In genomic region chr5:121545793-121546529, GRCm38 (mm10) we compare ENCODE assay signal across 8 mouse cellular contexts. TPM values are rescaled to one million over a fixed set of nuclear protein-coding genes. Genes with fewer than 3 reads are reported as not detected.
DNase-seq lines count a peak whose midpoint lies in the region; ATAC-seq and TF ChIP-seq lines count a peak whose summit lies in the region.

Gene Mapkapk5 (minus strand): TSS chr5:121545905.

- peak within 1 kb of the TSS; percentile 100 for H3K4me3 ChIP-seq in hindbrain, embryonic 10.5 days
- peak within 1 kb of the TSS; percentile 95 for H3K4me3 ChIP-seq in lung, postnatal 0 days (ENCODE audit: low read depth, low read length)

- H3K27me3 ChIP-seq in hindbrain, embryonic 10.5 days (ENCODE audit: insufficient read depth, poor library complexity, severe bottlenecking) = no peaks in the 10 kb centered on the region
- no peaks in the 10 kb centered on the region for H3K27me3 ChIP-seq in lung, postnatal 0 days (replicated peaks; ENCODE audit: insufficient read depth, low read length)

- 2% methylated on average over 55 of the region's 55 CpGs for WGBS in hindbrain, embryonic 10.5 days
- WGBS in lung, postnatal 0 days = 2% methylated on average over 51 of the region's 55 CpGs

- ATAC-seq in frontal cortex, adult (ENCODE audit: low TSS enrichment) = peak; percentile 93
- peak; percentile 93 for ATAC-seq in lung, postnatal 0 days

- H3K4me1 ChIP-seq in hindbrain, embryonic 10.5 days (replicated peaks) = peaks cover 29% of the 10 kb centered on the region
- H3K4me1 ChIP-seq in lung, postnatal 0 days (ENCODE audit: insufficient read depth, low read depth, low read length) = peaks cover 8% of the 10 kb centered on the region; the same call in 1 of the 2 replicates

- TF ChIP-seq EP300 in lung, postnatal 0 days (IDR thresholded peaks at IDR 0.05) = no peak

- H3K4me2 ChIP-seq in lung, postnatal 0 days (replicated peaks; ENCODE audit: low read depth, low read length) = peak within 1 kb of the TSS; percentile 91

- H3K27ac ChIP-seq in hindbrain, embryonic 10.5 days = peak within 1 kb of the TSS; percentile 99
- H3K27ac ChIP-seq in lung, postnatal 0 days (ENCODE audit: low read length) = peak within 1 kb of the TSS; percentile 96

- H3K9me3 ChIP-seq in hindbrain, embryonic 10.5 days = no peaks in the 10 kb centered on the region
- H3K9me3 ChIP-seq in lung, postnatal 0 days (ENCODE audit: low read length) = no peaks in the 10 kb centered on the region

- no peaks in the 10 kb centered on the region for H3K36me3 ChIP-seq in hindbrain, embryonic 10.5 days
- no peaks in the 10 kb centered on the region for H3K36me3 ChIP-seq in lung, postnatal 0 days (ENCODE audit: insufficient read depth, low read length)

- 0 out of 2 replicates have a peak, but pooled peaks have one; percentile 7 for TF ChIP-seq CTCF in lung, postnatal 0 days (IDR thresholded peaks at IDR 0.05)

- H3K9ac ChIP-seq in lung, postnatal 0 days (replicated peaks; ENCODE audit: low read depth) = peak within 1 kb of the TSS; percentile 92

- DNase-seq in MEL-GATA-1-ER (ENCODE audit: extremely low read depth, low read depth) = peak; percentile 84
- DNase-seq in cerebellum, adult 8-10 months = peak; percentile 98
- peak; percentile 98 for DNase-seq in hindbrain, embryonic 10.5 days (ENCODE audit: low spot score)
- DNase-seq in layer of hippocampus, adult 9-11 months = peak; percentile 96
- DNase-seq in lung, postnatal 0 days (ENCODE audit: low spot score) = peak; percentile 98
- DNase-seq in ovary, postnatal 14 days (ENCODE audit: low spot score) = peak; percentile 99
- peak; percentile 98 for DNase-seq in thymus, postnatal 14 days

RNA-seq across cellular contexts. Expression of gene Mapkapk5, which starts in this region (rescaled TPM):
- 48.8 and 53.9 TPM in 2 replicates for polyA plus RNA-seq in hindbrain, embryonic 10.5 days (2016; fragmentation: Nextera tagmentation; extraction: Ambion mirVana)
- 39.1 and 42.1 TPM in 2 replicates for polyA plus RNA-seq in lung, postnatal 0 days (2015; fragmentation: Nextera tagmentation; extraction: Ambion mirVana)

Comparison
In these comparisons a context has a peak if more than half of its experiments do, and no peak if none do; other contexts are left out.
1. Peak in every context shown above with its lines: DNase-seq, ATAC-seq, H3K4me3 ChIP-seq and H3K27ac ChIP-seq.